Mouse (Mus musculus): ENCODE data around the gene Tmem88. TPM values are rescaled to one million over a fixed set of nuclear protein-coding genes. Genes with fewer than 3 reads are reported as not detected.

The Tmem88 gene
- polyA plus RNA-seq, 1 experiment, result 0.16 TPM

- Histone ChIP-seq H3ac (ENCODE audit: control insufficient read depth, insufficient read length, low read depth) (peak overlapping the region; percentile 90), H3K79me3 (ENCODE audit: low read depth) (peaks cover 25% of the 10 kb centered on the region), H3K36me3 (ENCODE audit: control insufficient read depth, insufficient read depth) (peaks cover 26% of the 10 kb centered on the region), H3K79me2 (ENCODE audit: control insufficient read depth, insufficient read depth) (peaks cover 62% of the 10 kb centered on the region), H3K4me3 (ENCODE audit: insufficient read depth, poor library complexity, severe bottlenecking) (peak overlapping the region; percentile 78), H3K27me3 (ENCODE audit: control insufficient read depth, insufficient read depth, insufficient read length) (no peaks in the 10 kb centered on the region)
- TF ChIP-seq MAX (IDR thresholded peaks at IDR 0.05) (no peak), MYOD1 (IDR thresholded peaks at IDR 0.05; ENCODE audit: control insufficient read depth, insufficient read length, low read depth) (no peak), CEBPB (IDR thresholded peaks at IDR 0.05; ENCODE audit: low read depth) (no peak)
Observed at GRCm38 (mm10) chr11:69415327-69415667, 17.3 kb upstream of the Tmem88 start.

GRCm38 (mm10) chr11:69414421-69415326 lies 16.6 kb upstream of the Tmem88 start:
- Histone ChIP-seq H3K79me2 (ENCODE audit: control insufficient read depth, insufficient read depth) (peaks cover 68% of the 10 kb centered on the region), H3K4me3 (ENCODE audit: insufficient read depth, poor library complexity, severe bottlenecking) (peak overlapping the region; percentile 78), H3K36me3 (ENCODE audit: control insufficient read depth, insufficient read depth) (peaks cover 26% of the 10 kb centered on the region), H3K79me3 (ENCODE audit: low read depth) (peaks cover 30% of the 10 kb centered on the region), H3ac (ENCODE audit: control insufficient read depth, insufficient read length, low read depth) (peak overlapping the region; percentile 90), H3K27me3 (ENCODE audit: control insufficient read depth, insufficient read depth, insufficient read length) (no peaks in the 10 kb centered on the region)
- TF ChIP-seq MYOD1 (IDR thresholded peaks at IDR 0.05; ENCODE audit: control insufficient read depth, insufficient read length, low read depth) (no peak), CEBPB (IDR thresholded peaks at IDR 0.05; ENCODE audit: low read depth) (peak; percentile 61)

GRCm38 (mm10) chr11:69413221-69414181 lies 15.5 kb upstream of the Tmem88 start, which contains the start of gene Kdm6b:
TSS of gene Kdm6b (minus strand) at chr11:69413675.
- Histone ChIP-seq H3ac (ENCODE audit: control insufficient read depth, insufficient read length, low read depth) (peak within 1 kb of the TSS; percentile 3), H3K4me3 (ENCODE audit: insufficient read depth, poor library complexity, severe bottlenecking) (peak within 1 kb of the TSS; percentile 78), H3K27me3 (ENCODE audit: control insufficient read depth, insufficient read depth, insufficient read length) (no peaks in the 10 kb centered on the region), H3K79me2 (ENCODE audit: control insufficient read depth, insufficient read depth) (peaks cover 80% of the 10 kb centered on the region), H3K36me3 (ENCODE audit: control insufficient read depth, insufficient read depth) (peaks cover 26% of the 10 kb centered on the region), H3K79me3 (ENCODE audit: low read depth) (peaks cover 38% of the 10 kb centered on the region)
- no peak for TF ChIP-seq CTCF (IDR thresholded peaks at IDR 0.05; ENCODE audit: control insufficient read depth, insufficient read depth, insufficient read length)
- no peak for TF ChIP-seq FOSL1 (IDR thresholded peaks at IDR 0.05; ENCODE audit: insufficient read depth, low read length, poor library complexity, severe bottlenecking)
- no peak for TF ChIP-seq MAX (IDR thresholded peaks at IDR 0.05)
- TF ChIP-seq MYOD1 (IDR thresholded peaks at IDR 0.05; ENCODE audit: control insufficient read depth, insufficient read length, low read depth), result no peak
- TF ChIP-seq CEBPB (IDR thresholded peaks at IDR 0.05; ENCODE audit: low read depth), result no peak
- no peak for TF ChIP-seq MYOG (IDR thresholded peaks at IDR 0.05; ENCODE audit: control insufficient read depth, extremely low read depth, insufficient read length)
- TF ChIP-seq USF1 (IDR thresholded peaks at IDR 0.05; ENCODE audit: low read depth), result no peak

GRCm38 (mm10) chr11:69412548-69412947 lies 14.5 kb upstream of the Tmem88 start:
- Histone ChIP-seq H3K4me3 (ENCODE audit: insufficient read depth, poor library complexity, severe bottlenecking) (no peak overlapping the region), H3ac (ENCODE audit: control insufficient read depth, insufficient read length, low read depth) (no peak overlapping the region), H3K79me2 (ENCODE audit: control insufficient read depth, insufficient read depth) (peaks cover 89% of the 10 kb centered on the region), H3K27me3 (ENCODE audit: control insufficient read depth, insufficient read depth, insufficient read length) (no peaks in the 10 kb centered on the region), H3K36me3 (ENCODE audit: control insufficient read depth, insufficient read depth) (peaks cover 31% of the 10 kb centered on the region), H3K79me3 (ENCODE audit: low read depth) (peaks cover 47% of the 10 kb centered on the region)
- TF ChIP-seq USF1 (IDR thresholded peaks at IDR 0.05; ENCODE audit: low read depth), result no peak
- no peak for TF ChIP-seq MYOG (IDR thresholded peaks at IDR 0.05; ENCODE audit: control insufficient read depth, extremely low read depth, insufficient read length)
- TF ChIP-seq MAX (IDR thresholded peaks at IDR 0.05), result no peak
- no peak for TF ChIP-seq FOSL1 (IDR thresholded peaks at IDR 0.05; ENCODE audit: insufficient read depth, low read length, poor library complexity, severe bottlenecking)
- no peak for TF ChIP-seq MYOD1 (IDR thresholded peaks at IDR 0.05; ENCODE audit: control insufficient read depth, insufficient read length, low read depth)
- no peak for TF ChIP-seq CTCF (IDR thresholded peaks at IDR 0.05; ENCODE audit: control insufficient read depth, insufficient read depth, insufficient read length)
- TF ChIP-seq CEBPB (IDR thresholded peaks at IDR 0.05; ENCODE audit: low read depth), result no peak

- H3K4me3 ChIP-seq (ENCODE audit: insufficient read depth, poor library complexity, severe bottlenecking), result peak overlapping the region; percentile 69
- H3K79me2 ChIP-seq (ENCODE audit: control insufficient read depth, insufficient read depth), result peaks cover 98% of the 10 kb centered on the region
- H3K27me3 ChIP-seq (ENCODE audit: control insufficient read depth, insufficient read depth, insufficient read length), result no peaks in the 10 kb centered on the region
- H3ac ChIP-seq (ENCODE audit: control insufficient read depth, insufficient read length, low read depth), result peak overlapping the region; percentile 63
- TF ChIP-seq FOSL1 (IDR thresholded peaks at IDR 0.05; ENCODE audit: insufficient read depth, low read length, poor library complexity, severe bottlenecking) (no peak), USF1 (IDR thresholded peaks at IDR 0.05; ENCODE audit: low read depth) (peak; percentile 8)
- H3K79me3 ChIP-seq (ENCODE audit: low read depth), result peaks cover 52% of the 10 kb centered on the region
- H3K36me3 ChIP-seq (ENCODE audit: control insufficient read depth, insufficient read depth), result peaks cover 39% of the 10 kb centered on the region
Observed at GRCm38 (mm10) chr11:69411538-69412203, 13.6 kb upstream of the Tmem88 start.

Measured in C2C12 (cell line).